Mouse (Mus musculus): ENCODE data around the gene Serpina12. TPM values are rescaled to one million over a fixed set of nuclear protein-coding genes. Genes with fewer than 3 reads are reported as not detected.
A peak's percentile ranks its signal among the peaks of the same experiment; 100 is the strongest.

Serpina12 gene
- polyA plus RNA-seq, 1 experiment, result 0.12 TPM

GRCm38 (mm10) chr12:104061862-104062261, 17.6 kb upstream of the Serpina12 start:
- Histone ChIP-seq H3K4me3 (replicated peaks; ENCODE audit: extremely low read depth, low read depth, low read length) (no peak overlapping the region), H3K4me1 (ENCODE audit: control insufficient read depth, insufficient read depth, low read length) (no peaks in the 10 kb centered on the region)
- TF ChIP-seq POLR2A (IDR thresholded peaks at IDR 0.05; ENCODE audit: borderline replicate concordance, extremely low read depth, low read depth, low read length), result no peak
- no peak for TF ChIP-seq CTCF (IDR thresholded peaks at IDR 0.05; ENCODE audit: insufficient read depth, low read length)
- 39% methylated on average over 2 of the region's 2 CpGs for WGBS
- DNase-seq, result no peak

- no peak overlapping the region for H3K4me3 ChIP-seq (replicated peaks; ENCODE audit: extremely low read depth, low read depth, low read length)
- no peaks in the 10 kb centered on the region for H3K4me1 ChIP-seq (ENCODE audit: control insufficient read depth, insufficient read depth, low read length)
- no peak for TF ChIP-seq POLR2A (IDR thresholded peaks at IDR 0.05; ENCODE audit: borderline replicate concordance, extremely low read depth, low read depth, low read length)
- no peak for TF ChIP-seq CTCF (IDR thresholded peaks at IDR 0.05; ENCODE audit: insufficient read depth, low read length)
- no peak for DNase-seq
- 60% methylated on average over 6 of the region's 6 CpGs for WGBS
Measured at GRCm38 (mm10) chr12:104060126-104060525, 15.9 kb upstream of the Serpina12 start.

GRCm38 (mm10) chr12:104057531-104057930, 13.3 kb upstream of the Serpina12 start:
- Histone ChIP-seq H3K4me3 (replicated peaks; ENCODE audit: extremely low read depth, low read depth, low read length) (no peak overlapping the region), H3K4me1 (ENCODE audit: control insufficient read depth, insufficient read depth, low read length) (no peaks in the 10 kb centered on the region)
- DNase-seq, result no peak
- 80% methylated on average over 7 of the region's 7 CpGs for WGBS
- no peak for TF ChIP-seq POLR2A (IDR thresholded peaks at IDR 0.05; ENCODE audit: borderline replicate concordance, extremely low read depth, low read depth, low read length)
- TF ChIP-seq CTCF (IDR thresholded peaks at IDR 0.05; ENCODE audit: insufficient read depth, low read length), result no peak

- TF ChIP-seq CTCF (IDR thresholded peaks at IDR 0.05; ENCODE audit: insufficient read depth, low read length) (no peak), POLR2A (IDR thresholded peaks at IDR 0.05; ENCODE audit: borderline replicate concordance, extremely low read depth, low read depth, low read length) (no peak)
- Histone ChIP-seq H3K4me3 (replicated peaks; ENCODE audit: extremely low read depth, low read depth, low read length) (no peak overlapping the region), H3K4me1 (ENCODE audit: control insufficient read depth, insufficient read depth, low read length) (no peaks in the 10 kb centered on the region)
- DNase-seq, result no peak
- 25% methylated on average over 4 of the region's 4 CpGs for WGBS
Measured at GRCm38 (mm10) chr12:104057050-104057449, 12.8 kb upstream of the Serpina12 start.

- no peaks in the 10 kb centered on the region for H3K4me1 ChIP-seq (ENCODE audit: control insufficient read depth, insufficient read depth, low read length)
- TF ChIP-seq CTCF (IDR thresholded peaks at IDR 0.05; ENCODE audit: insufficient read depth, low read length), result no peak
- TF ChIP-seq POLR2A (IDR thresholded peaks at IDR 0.05; ENCODE audit: borderline replicate concordance, extremely low read depth, low read depth, low read length), result no peak
- H3K4me3 ChIP-seq (replicated peaks; ENCODE audit: extremely low read depth, low read depth, low read length), result no peak overlapping the region
- no peak for DNase-seq
- WGBS, result 68% methylated on average over 8 of the region's 8 CpGs
Measured at GRCm38 (mm10) chr12:104055755-104056154, 11.5 kb upstream of the Serpina12 start.

GRCm38 (mm10) chr12:104053995-104054394, 9.8 kb upstream of the Serpina12 start:
- TF ChIP-seq CTCF (IDR thresholded peaks at IDR 0.05; ENCODE audit: insufficient read depth, low read length) (no peak), POLR2A (IDR thresholded peaks at IDR 0.05; ENCODE audit: borderline replicate concordance, extremely low read depth, low read depth, low read length) (no peak)
- H3K4me1 ChIP-seq (ENCODE audit: control insufficient read depth, insufficient read depth, low read length), result no peaks in the 10 kb centered on the region
- DNase-seq, result no peak
- WGBS, result 27% methylated on average over 1 of the region's 1 CpGs
- H3K4me3 ChIP-seq (replicated peaks; ENCODE audit: extremely low read depth, low read depth, low read length), result no peak overlapping the region

- TF ChIP-seq POLR2A (IDR thresholded peaks at IDR 0.05; ENCODE audit: borderline replicate concordance, extremely low read depth, low read depth, low read length) (no peak), CTCF (IDR thresholded peaks at IDR 0.05; ENCODE audit: insufficient read depth, low read length) (no peak)
- Histone ChIP-seq H3K4me1 (ENCODE audit: control insufficient read depth, insufficient read depth, low read length) (no peaks in the 10 kb centered on the region), H3K4me3 (replicated peaks; ENCODE audit: extremely low read depth, low read depth, low read length) (no peak overlapping the region)
- WGBS, result 69% methylated on average over 8 of the region's 8 CpGs
- DNase-seq, result no peak
Measured at GRCm38 (mm10) chr12:104045713-104046112, 1.5 kb upstream of the Serpina12 start.

- 76% methylated on average over 2 of the region's 2 CpGs for WGBS
- no peak overlapping the region for H3K4me3 ChIP-seq (replicated peaks; ENCODE audit: extremely low read depth, low read depth, low read length)
- no peak for DNase-seq
- TF ChIP-seq POLR2A (IDR thresholded peaks at IDR 0.05; ENCODE audit: borderline replicate concordance, extremely low read depth, low read depth, low read length) (no peak), CTCF (IDR thresholded peaks at IDR 0.05; ENCODE audit: insufficient read depth, low read length) (no peak)
- no peaks in the 10 kb centered on the region for H3K4me1 ChIP-seq (ENCODE audit: control insufficient read depth, insufficient read depth, low read length)
Measured at GRCm38 (mm10) chr12:104042753-104043152, 1.5 kb downstream of the Serpina12 start.

GRCm38 (mm10) chr12:104041401-104041800, 2.8 kb downstream of the Serpina12 start:
- peak; percentile 29 for DNase-seq
- 55% methylated on average over 6 of the region's 6 CpGs for WGBS
- no peak overlapping the region for H3K4me3 ChIP-seq (replicated peaks; ENCODE audit: extremely low read depth, low read depth, low read length)
- no peak for TF ChIP-seq POLR2A (IDR thresholded peaks at IDR 0.05; ENCODE audit: borderline replicate concordance, extremely low read depth, low read depth, low read length)
- no peak for TF ChIP-seq CTCF (IDR thresholded peaks at IDR 0.05; ENCODE audit: insufficient read depth, low read length)
- no peaks in the 10 kb centered on the region for H3K4me1 ChIP-seq (ENCODE audit: control insufficient read depth, insufficient read depth, low read length)

GRCm38 (mm10) chr12:104038181-104038580, 6.1 kb downstream of the Serpina12 start:
- DNase-seq, result no peak
- TF ChIP-seq POLR2A (IDR thresholded peaks at IDR 0.05; ENCODE audit: borderline replicate concordance, extremely low read depth, low read depth, low read length) (no peak), CTCF (IDR thresholded peaks at IDR 0.05; ENCODE audit: insufficient read depth, low read length) (no peak)
- WGBS, result 89% methylated on average over 7 of the region's 7 CpGs
- Histone ChIP-seq H3K4me3 (replicated peaks; ENCODE audit: extremely low read depth, low read depth, low read length) (no peak overlapping the region), H3K4me1 (ENCODE audit: control insufficient read depth, insufficient read depth, low read length) (no peaks in the 10 kb centered on the region)

All from lung, adult 2 months (tissue).